Mouse (Mus musculus): ENCODE measurements around the gene Mbnl2. TPM values are rescaled to one million over a fixed set of nuclear protein-coding genes. Genes with fewer than 3 reads are reported as not detected.

The Mbnl2 gene
- polyA plus RNA-seq, 1 experiment: 64.4 TPM

DNA sequence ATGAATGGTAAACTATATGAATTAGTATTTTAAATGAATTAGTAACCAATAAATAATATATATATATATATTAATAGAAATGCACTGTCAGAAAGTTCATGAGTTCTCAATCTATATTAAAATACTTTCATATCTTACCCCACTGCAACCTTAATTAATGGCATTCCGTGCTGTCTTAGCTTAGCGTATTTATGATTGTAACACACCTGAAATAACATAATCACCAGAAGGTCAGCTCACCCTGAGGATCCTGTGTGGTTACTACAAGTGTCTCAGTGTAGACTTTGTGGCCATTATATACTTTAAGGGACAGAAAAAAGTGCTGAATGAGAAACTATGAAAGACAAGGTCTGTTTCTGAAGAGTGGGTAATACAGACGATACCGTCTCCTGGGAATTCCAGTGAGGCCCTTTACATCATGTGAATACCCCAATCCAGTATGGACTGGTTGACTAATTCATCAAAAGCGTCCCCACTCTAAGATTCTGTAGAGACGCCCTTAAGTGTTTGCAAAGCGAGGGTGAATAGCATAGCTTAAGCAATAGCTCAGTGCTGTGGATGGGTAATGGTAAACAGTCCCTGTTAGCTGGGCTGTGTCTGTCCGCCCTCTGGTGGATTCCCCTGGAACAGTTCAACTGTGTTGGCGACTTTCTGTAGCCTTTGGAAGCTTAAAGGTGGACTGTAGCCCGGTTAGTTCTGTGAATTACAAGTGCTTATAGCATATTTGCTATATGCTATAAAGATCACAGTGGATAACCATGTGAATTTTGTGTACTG is 122.6 kb downstream of the Mbnl2 start:
- peak; percentile 65 for DNase-seq
- H3K4me3 ChIP-seq (ENCODE audit: control insufficient read depth, insufficient read depth, low read length): no peak overlapping the region
- WGBS: 66% methylated on average over 10 of the region's 10 CpGs

DNA sequence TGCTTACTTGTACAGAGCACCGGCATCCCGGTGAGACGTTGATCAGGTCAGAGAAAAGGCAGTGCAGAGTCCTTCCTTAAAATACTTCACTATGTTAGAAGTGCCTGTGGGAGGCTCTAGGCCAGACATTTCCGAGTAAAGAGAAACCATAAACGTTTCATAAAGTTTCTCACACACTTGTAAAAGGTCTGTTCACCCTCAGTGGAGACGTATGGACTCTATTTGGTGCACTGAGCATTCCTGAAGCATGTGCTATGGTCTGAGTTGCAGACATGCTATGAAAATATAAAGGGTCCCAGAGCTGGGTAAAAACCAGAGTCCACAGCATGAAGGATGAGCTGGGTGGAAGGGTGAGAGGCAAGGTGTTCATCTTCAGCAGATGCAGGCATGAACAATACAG is 124.1 kb downstream of the Mbnl2 start:
- DNase-seq: no peak
- Histone ChIP-seq H3K36me3 (ENCODE audit: control insufficient read depth, insufficient read depth, low read length) (peaks cover 17% of the 10 kb centered on the region), H3K27ac (ENCODE audit: control insufficient read depth, insufficient read depth, low read length) (no peak overlapping the region), H3K4me3 (ENCODE audit: control insufficient read depth, insufficient read depth, low read length) (no peak overlapping the region), H3K27me3 (ENCODE audit: control insufficient read depth, insufficient read depth, low read length) (no peaks in the 10 kb centered on the region), H3K4me1 (replicated peaks; ENCODE audit: control insufficient read depth, insufficient read depth, low read length) (no peaks in the 10 kb centered on the region)
- TF ChIP-seq POLR2A (IDR thresholded peaks at IDR 0.05; ENCODE audit: control insufficient read depth, extremely low read depth, insufficient read depth, low read length, poor library complexity) (no peak), CTCF (IDR thresholded peaks at IDR 0.05; ENCODE audit: borderline replicate concordance, control insufficient read depth, extremely low read depth, insufficient read depth, low read length, poor library complexity) (no peak)
- 91% methylated on average over 6 of the region's 6 CpGs for WGBS

More for the DNA sequence above, 122.6 kb downstream of the Mbnl2 start:
- no peaks in the 10 kb centered on the region for H3K4me1 ChIP-seq (replicated peaks; ENCODE audit: control insufficient read depth, insufficient read depth, low read length)
- H3K27ac ChIP-seq (ENCODE audit: control insufficient read depth, insufficient read depth, low read length): no peak overlapping the region
- TF ChIP-seq POLR2A (IDR thresholded peaks at IDR 0.05; ENCODE audit: control insufficient read depth, extremely low read depth, insufficient read depth, low read length, poor library complexity) (no peak), CTCF (IDR thresholded peaks at IDR 0.05; ENCODE audit: borderline replicate concordance, control insufficient read depth, extremely low read depth, insufficient read depth, low read length, poor library complexity) (no peak)
- H3K36me3 ChIP-seq (ENCODE audit: control insufficient read depth, insufficient read depth, low read length): peaks cover 20% of the 10 kb centered on the region
- no peaks in the 10 kb centered on the region for H3K27me3 ChIP-seq (ENCODE audit: control insufficient read depth, insufficient read depth, low read length)

DNA sequence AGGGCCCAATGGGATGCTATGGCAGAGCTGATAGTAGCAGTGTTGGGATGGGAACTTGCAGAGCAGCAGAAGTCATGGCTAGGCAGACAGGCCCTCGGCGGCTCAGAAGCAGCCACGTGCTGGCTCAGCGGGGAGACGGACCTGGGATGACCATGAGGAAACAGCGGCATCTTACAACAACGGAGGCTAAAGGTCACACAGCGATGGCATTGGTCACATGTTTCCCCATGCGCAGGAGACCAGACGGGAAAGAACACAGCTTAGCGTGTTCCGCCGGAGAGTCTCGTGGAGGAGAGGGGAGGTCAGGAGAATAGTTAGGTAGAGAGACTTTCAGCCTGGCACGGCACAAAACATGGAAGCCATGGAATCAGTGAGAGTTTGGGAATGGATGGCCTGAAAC is 125.7 kb downstream of the Mbnl2 start:
- H3K36me3 ChIP-seq (ENCODE audit: control insufficient read depth, insufficient read depth, low read length): peaks cover 16% of the 10 kb centered on the region
- TF ChIP-seq POLR2A (IDR thresholded peaks at IDR 0.05; ENCODE audit: control insufficient read depth, extremely low read depth, insufficient read depth, low read length, poor library complexity) (no peak), CTCF (IDR thresholded peaks at IDR 0.05; ENCODE audit: borderline replicate concordance, control insufficient read depth, extremely low read depth, insufficient read depth, low read length, poor library complexity) (no peak)
- WGBS: 98% methylated on average over 15 of the region's 15 CpGs
- H3K27me3 ChIP-seq (ENCODE audit: control insufficient read depth, insufficient read depth, low read length): no peaks in the 10 kb centered on the region
- no peak overlapping the region for H3K4me3 ChIP-seq (ENCODE audit: control insufficient read depth, insufficient read depth, low read length)
- no peak for DNase-seq
- no peaks in the 10 kb centered on the region for H3K4me1 ChIP-seq (replicated peaks; ENCODE audit: control insufficient read depth, insufficient read depth, low read length)
- no peak overlapping the region for H3K27ac ChIP-seq (ENCODE audit: control insufficient read depth, insufficient read depth, low read length)

GRCm38 (mm10) chr14:120402715-120403114 is 127.2 kb downstream of the Mbnl2 start:
- Histone ChIP-seq H3K27ac (ENCODE audit: control insufficient read depth, insufficient read depth, low read length) (no peak overlapping the region), H3K36me3 (ENCODE audit: control insufficient read depth, insufficient read depth, low read length) (peaks cover 12% of the 10 kb centered on the region), H3K4me1 (replicated peaks; ENCODE audit: control insufficient read depth, insufficient read depth, low read length) (no peaks in the 10 kb centered on the region), H3K4me3 (ENCODE audit: control insufficient read depth, insufficient read depth, low read length) (no peak overlapping the region), H3K27me3 (ENCODE audit: control insufficient read depth, insufficient read depth, low read length) (no peaks in the 10 kb centered on the region)
- TF ChIP-seq POLR2A (IDR thresholded peaks at IDR 0.05; ENCODE audit: control insufficient read depth, extremely low read depth, insufficient read depth, low read length, poor library complexity): no peak
- TF ChIP-seq CTCF (IDR thresholded peaks at IDR 0.05; ENCODE audit: borderline replicate concordance, control insufficient read depth, extremely low read depth, insufficient read depth, low read length, poor library complexity): no peak
- WGBS: 97% methylated on average over 9 of the region's 9 CpGs
- DNase-seq: no peak

- Histone ChIP-seq H3K27me3 (ENCODE audit: control insufficient read depth, insufficient read depth, low read length) (no peaks in the 10 kb centered on the region), H3K36me3 (ENCODE audit: control insufficient read depth, insufficient read depth, low read length) (peaks cover 8% of the 10 kb centered on the region), H3K27ac (ENCODE audit: control insufficient read depth, insufficient read depth, low read length) (no peak overlapping the region), H3K4me1 (replicated peaks; ENCODE audit: control insufficient read depth, insufficient read depth, low read length) (no peaks in the 10 kb centered on the region), H3K4me3 (ENCODE audit: control insufficient read depth, insufficient read depth, low read length) (no peak overlapping the region)
- 94% methylated on average over 7 of the region's 7 CpGs for WGBS
- no peak for DNase-seq
- TF ChIP-seq POLR2A (IDR thresholded peaks at IDR 0.05; ENCODE audit: control insufficient read depth, extremely low read depth, insufficient read depth, low read length, poor library complexity) (no peak), CTCF (IDR thresholded peaks at IDR 0.05; ENCODE audit: borderline replicate concordance, control insufficient read depth, extremely low read depth, insufficient read depth, low read length, poor library complexity) (no peak)
These were observed 128.9 kb downstream of the Mbnl2 start for GRCm38 (mm10) chr14:120404364-120404763.

GRCm38 (mm10) chr14:120404811-120405582 is 129.5 kb downstream of the Mbnl2 start:
- DNase-seq: no peak
- H3K4me1 ChIP-seq (replicated peaks; ENCODE audit: control insufficient read depth, insufficient read depth, low read length): no peaks in the 10 kb centered on the region
- no peak overlapping the region for H3K4me3 ChIP-seq (ENCODE audit: control insufficient read depth, insufficient read depth, low read length)
- no peak overlapping the region for H3K27ac ChIP-seq (ENCODE audit: control insufficient read depth, insufficient read depth, low read length)
- TF ChIP-seq POLR2A (IDR thresholded peaks at IDR 0.05; ENCODE audit: control insufficient read depth, extremely low read depth, insufficient read depth, low read length, poor library complexity): no peak
- peaks cover 2% of the 10 kb centered on the region; the same call in 1 of the 2 replicates for H3K36me3 ChIP-seq (ENCODE audit: control insufficient read depth, insufficient read depth, low read length)
- 16% methylated on average over 17 of the region's 17 CpGs for WGBS
- no peaks in the 10 kb centered on the region for H3K27me3 ChIP-seq (ENCODE audit: control insufficient read depth, insufficient read depth, low read length)

All from thymus, adult 2 months (tissue).